Mouse (Mus musculus): ENCODE results near the gene Actl10.

- no peak for TF ChIP-seq CTCF (IDR thresholded peaks at IDR 0.05; ENCODE audit: low read depth)
- no peak for TF ChIP-seq EP300 (IDR thresholded peaks at IDR 0.05; ENCODE audit: low read depth)
Measured at GRCm38 (mm10) chr2:154566641-154567040, 15.1 kb downstream of the Actl10 start.
